Mouse (Mus musculus) kidney, postnatal 0 days (tissue): ENCODE measurements around the gene 4921536K21Rik. TPM values are rescaled to one million over a fixed set of nuclear protein-coding genes. Genes with fewer than 3 reads are reported as not detected.
A peak's percentile ranks its signal among the peaks of the same experiment; 100 is the strongest.

Experiments
- ATAC-seq: fragments of 200-750 bp; cut with Nextera tagmentation; replicated peaks from 2 replicates; pipeline ENCODE4 v1.8.0; 2017; ENCODE audit warnings: low read depth, moderate number of reproducible peaks, moderate TSS enrichment, moderate library complexity; ENCODE audit not compliant: low FRiP score
- DNase-seq: peaks from one replicate; pipeline ENCODE4 v3.0.0-alpha.2; 2016; ENCODE audit warnings: low spot score
- H3K27ac ChIP-seq: fragments of 300-500 bp; sonication (generic); 2 replicates; pipeline ENCODE4 v1.5.1; 2014; ENCODE audit warnings: mild to moderate bottlenecking
- H3K27me3 ChIP-seq: fragments of 300-500 bp; sonication (generic); 2 replicates; pipeline ENCODE4 v1.6.1; 2014; ENCODE audit warnings: low read length, mixed read lengths; ENCODE audit not compliant: insufficient read depth
- H3K36me3 ChIP-seq: fragments of 300-500 bp; sonication (generic); 2 replicates; pipeline ENCODE4 v1.6.1; 2014; ENCODE audit warnings: low read length, mixed read lengths; ENCODE audit not compliant: insufficient read depth
- H3K4me1 ChIP-seq: fragments of 300-500 bp; sonication (generic); replicated peaks from 2 replicates; pipeline ENCODE4 v1.6.1; 2014; ENCODE audit warnings: antibody characterized with exemption, low read length, mixed read lengths; ENCODE audit not compliant: insufficient read depth
- H3K4me2 ChIP-seq: fragments of 300-500 bp; sonication (generic); 2 replicates; pipeline ENCODE4 v1.6.1; 2014; ENCODE audit warnings: mild to moderate bottlenecking, low read length, moderate library complexity, mixed read lengths
- H3K4me3 ChIP-seq: fragments of 300-500 bp; sonication (generic); replicated peaks from 2 replicates; pipeline ENCODE4 v1.5.1; 2014; ENCODE audit warnings: low read depth, low read length
- H3K9ac ChIP-seq: fragments of 300-500 bp; sonication (generic); 2 replicates; pipeline ENCODE4 v1.6.1; 2014; ENCODE audit warnings: low read depth, low read length
- H3K9me3 ChIP-seq: fragments of 300-500 bp; sonication (generic); replicated peaks from 2 replicates; pipeline ENCODE4 v1.6.1; 2016; ENCODE audit warnings: low read length, inconsistent platforms, mixed read lengths
- CTCF ChIP-seq: IDR thresholded peaks from 2 replicates; pipeline ENCODE4 v1.5.1; 2016; ENCODE audit warnings: antibody characterized with exemption, low read depth, mild to moderate bottlenecking, moderate library complexity
- WGBS: fragments of 180-500 bp; shearing (Covaris S2); extraction: QIAGEN DNeasy Blood & Tissue Kit; methylation state at CpG from one replicate; pipeline ENCODE4 v1.1.7; 2014; 5-methylcytosine and 5-hydroxymethylcytosine counted together
- polyA plus RNA-seq: library from polyadenylated mRNA; unstranded; fragments of >200 nt; fragmentation: Nextera tagmentation; extraction: Ambion mirVana; gene quantifications from 2 replicates; pipeline ENCODE4 v1.2.1, GENCODE M21; 2015

The 4921536K21Rik gene
- polyA plus RNA-seq, 1 experiment from 2014 or later = 0.42 TPM

DNA sequence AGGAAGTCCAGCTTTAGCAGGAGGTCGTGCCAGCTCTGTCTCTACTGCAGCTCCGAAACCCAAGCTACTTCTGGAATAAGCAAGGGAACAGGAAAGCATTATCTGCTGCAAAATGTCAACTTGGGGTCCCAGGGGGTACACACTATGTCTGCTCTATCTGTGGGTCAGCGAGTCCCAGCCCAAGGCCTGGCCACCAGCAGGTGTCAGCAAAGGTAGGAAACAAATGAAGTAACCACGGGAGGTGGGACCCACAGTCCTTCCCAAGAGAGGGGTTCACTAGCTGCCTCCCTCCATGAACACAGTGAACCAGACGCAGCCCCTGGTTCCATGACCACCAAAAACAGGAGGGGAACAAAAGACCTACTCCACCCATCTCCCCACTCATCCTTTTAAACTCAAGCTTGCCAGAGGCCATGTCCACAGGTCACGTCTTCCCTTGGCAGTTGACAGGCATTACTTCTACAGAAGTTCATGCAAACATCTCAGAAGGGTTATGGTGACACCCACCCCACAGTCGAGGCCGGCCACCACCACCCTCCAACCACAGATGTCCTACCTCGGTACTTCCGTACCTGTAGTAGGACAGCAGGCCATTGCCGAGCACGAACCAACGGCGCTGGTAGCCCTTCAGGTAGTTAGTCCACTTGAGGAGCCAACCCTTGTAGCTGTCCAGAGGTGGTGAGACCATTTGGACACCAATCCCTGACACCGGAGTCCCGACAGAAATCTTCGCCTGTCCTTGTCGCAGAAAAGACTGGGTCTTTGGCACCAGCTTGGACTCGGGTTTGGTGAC, 32.0 kb downstream of the 4921536K21Rik start:
- TF ChIP-seq CTCF = 0 out of 2 replicates have a peak, but pooled peaks have one; percentile 6
- 0 out of 2 replicates have a peak overlapping the region, but pooled peaks have one; percentile 23 for H3K9ac ChIP-seq
- DNase-seq = no peak

DNA sequence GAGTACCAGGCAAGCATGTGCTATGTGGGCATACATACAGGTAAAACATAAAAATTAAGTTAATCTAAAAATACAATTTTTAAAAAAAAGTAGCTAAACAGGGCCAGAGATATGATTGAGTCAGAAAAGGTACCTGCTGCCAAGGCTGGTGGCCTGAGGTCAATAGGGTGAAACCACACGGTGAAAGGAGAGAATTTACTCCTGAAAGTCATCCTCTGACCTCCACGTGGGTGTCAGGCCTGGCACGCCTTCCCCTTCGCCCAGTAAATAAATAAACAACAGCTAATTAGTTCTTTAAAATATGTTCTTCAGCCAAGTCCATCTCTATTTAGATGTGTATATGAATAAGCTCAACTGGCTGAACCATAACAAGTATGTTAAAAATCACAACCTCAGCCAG, 34.5 kb downstream of the 4921536K21Rik start:
- no peak for TF ChIP-seq CTCF
- no peaks in the 10 kb centered on the region for H3K9me3 ChIP-seq
- ATAC-seq = no peak
- H3K27me3 ChIP-seq = no peaks in the 10 kb centered on the region
- no peak overlapping the region for H3K4me2 ChIP-seq
- no peaks in the 10 kb centered on the region for H3K4me1 ChIP-seq
- no peak overlapping the region for H3K27ac ChIP-seq
- no peak overlapping the region for H3K4me3 ChIP-seq
- no peak for DNase-seq
- no peaks in the 10 kb centered on the region for H3K36me3 ChIP-seq
- H3K9ac ChIP-seq = no peak overlapping the region
- WGBS = 54% methylated on average over 4 of the region's 4 CpGs

More for the DNA sequence above, 32.0 kb downstream of the 4921536K21Rik start:
- Histone ChIP-seq H3K27ac (no peak overlapping the region), H3K4me3 (peak overlapping the region; percentile 28), H3K4me2 (peak overlapping the region; percentile 68), H3K27me3 (no peaks in the 10 kb centered on the region), H3K4me1 (no peaks in the 10 kb centered on the region), H3K9me3 (no peaks in the 10 kb centered on the region), H3K36me3 (no peaks in the 10 kb centered on the region)
- ATAC-seq = no peak
- 74% methylated on average over 19 of the region's 19 CpGs for WGBS

DNA sequence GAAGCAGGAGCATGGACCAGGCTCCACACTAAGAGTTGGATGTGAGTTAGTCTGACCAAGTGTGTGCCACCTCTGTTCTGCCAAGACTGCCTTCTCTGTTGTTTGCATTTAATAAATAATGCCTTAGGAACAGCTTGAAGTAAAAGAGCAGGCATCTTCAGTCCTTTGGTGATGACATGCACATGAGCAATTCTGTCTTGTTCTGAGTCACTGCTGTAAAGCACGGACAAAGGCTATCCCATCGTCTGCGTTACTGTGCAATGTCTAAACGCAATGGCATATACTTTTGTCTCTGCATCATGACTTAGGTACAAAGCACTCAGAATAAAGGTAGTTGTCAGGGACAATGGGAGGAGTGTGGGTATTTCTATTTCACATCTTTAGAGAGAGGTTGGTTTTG, 35.1 kb downstream of the 4921536K21Rik start:
- 95% methylated on average over 4 of the region's 4 CpGs for WGBS
- H3K36me3 ChIP-seq = no peaks in the 10 kb centered on the region
- H3K9ac ChIP-seq = no peak overlapping the region
- ATAC-seq (no peak), DNase-seq (no peak)
- no peaks in the 10 kb centered on the region for H3K9me3 ChIP-seq
- no peak overlapping the region for H3K27ac ChIP-seq
- no peak for TF ChIP-seq CTCF
- H3K4me1 ChIP-seq = no peaks in the 10 kb centered on the region
- H3K4me2 ChIP-seq = no peak overlapping the region
- H3K4me3 ChIP-seq = no peak overlapping the region
- no peaks in the 10 kb centered on the region for H3K27me3 ChIP-seq

GRCm38 (mm10) chr11:3857902-3858301, 37.0 kb downstream of the 4921536K21Rik start:
- WGBS = 73% methylated on average over 5 of the region's 5 CpGs
- Histone ChIP-seq H3K9me3 (no peaks in the 10 kb centered on the region), H3K9ac (no peak overlapping the region)

DNA sequence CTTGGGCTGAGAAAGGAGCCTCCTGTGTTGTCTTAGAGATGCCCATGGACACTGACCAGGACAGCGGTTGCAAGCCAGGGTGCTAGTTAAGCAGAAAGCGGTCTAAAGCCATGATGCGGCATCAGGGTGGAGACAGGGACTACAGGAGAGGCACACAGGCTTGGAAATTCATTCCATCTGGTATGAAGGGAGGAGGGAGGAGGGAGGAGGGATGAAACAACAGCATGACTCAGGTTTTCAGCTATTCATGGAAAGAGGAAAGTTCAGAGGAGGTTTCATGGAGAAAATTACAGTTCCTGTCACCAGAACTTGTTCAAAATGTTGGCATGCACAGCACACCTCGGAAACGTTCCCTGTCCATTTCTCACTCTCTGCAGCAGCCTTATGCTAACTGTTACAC, 39.1 kb downstream of the 4921536K21Rik start:
- no peak for DNase-seq
- no peak overlapping the region for H3K9ac ChIP-seq
- no peak for ATAC-seq
- H3K36me3 ChIP-seq = no peaks in the 10 kb centered on the region
- WGBS = 94% methylated on average over 5 of the region's 5 CpGs
- H3K9me3 ChIP-seq = no peaks in the 10 kb centered on the region
- TF ChIP-seq CTCF = no peak
- no peak overlapping the region for H3K4me2 ChIP-seq
- H3K27ac ChIP-seq = no peak overlapping the region
- H3K4me1 ChIP-seq = no peaks in the 10 kb centered on the region
- no peaks in the 10 kb centered on the region for H3K27me3 ChIP-seq
- H3K4me3 ChIP-seq = no peak overlapping the region

More at GRCm38 (mm10) chr11:3857902-3858301, 37.0 kb downstream of the 4921536K21Rik start:
- Histone ChIP-seq H3K4me2 (no peak overlapping the region), H3K27me3 (no peaks in the 10 kb centered on the region), H3K27ac (no peak overlapping the region), H3K4me1 (no peaks in the 10 kb centered on the region), H3K4me3 (no peak overlapping the region), H3K36me3 (no peaks in the 10 kb centered on the region)
- ATAC-seq = no peak
- DNase-seq = no peak
- TF ChIP-seq CTCF = no peak

DNA sequence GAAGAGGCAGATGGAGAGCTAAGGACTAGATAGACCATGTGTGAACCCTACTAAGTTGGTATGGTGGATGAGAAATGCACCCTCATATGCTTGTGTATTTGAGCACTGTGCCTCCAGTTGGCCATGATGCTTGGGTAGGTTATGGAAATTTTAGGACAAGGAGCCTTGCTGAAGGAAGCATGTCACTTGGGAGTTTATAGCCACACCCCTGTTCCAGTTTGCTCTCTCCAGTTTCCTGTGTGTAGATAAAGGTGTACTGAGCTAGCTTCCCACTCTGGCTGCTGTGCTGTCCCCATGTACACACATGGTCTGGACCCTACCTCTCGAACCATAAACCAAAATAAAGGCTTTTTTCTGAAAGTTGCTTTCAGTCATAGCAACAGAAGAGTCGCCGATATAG, 40.7 kb downstream of the 4921536K21Rik start:
- H3K27ac ChIP-seq = no peak overlapping the region
- H3K27me3 ChIP-seq = no peaks in the 10 kb centered on the region
- no peak overlapping the region for H3K9ac ChIP-seq
- no peak overlapping the region for H3K4me3 ChIP-seq
- H3K4me2 ChIP-seq = no peak overlapping the region
- ATAC-seq (no peak), DNase-seq (no peak)
- no peak for TF ChIP-seq CTCF
- H3K9me3 ChIP-seq = no peaks in the 10 kb centered on the region
- H3K36me3 ChIP-seq = no peaks in the 10 kb centered on the region
- 93% methylated on average over 3 of the region's 3 CpGs for WGBS
- H3K4me1 ChIP-seq = no peaks in the 10 kb centered on the region
